Mouse (Mus musculus): ENCODE results near the gene Olfm2. TPM values are rescaled to one million over a fixed set of nuclear protein-coding genes. Genes with fewer than 3 reads are reported as not detected.

Gene Olfm2
- polyA plus RNA-seq, 1 experiment, result 3.6 TPM

- Histone ChIP-seq H3K4me1 (ENCODE audit: control insufficient read depth, insufficient read depth, low read length) (no peaks in the 10 kb centered on the region; the same call in none of the 2 replicates), H3K4me3 (ENCODE audit: insufficient read depth, low read length) (no peak overlapping the region), H3K27ac (ENCODE audit: insufficient read depth, low read length) (no peak overlapping the region)
- TF ChIP-seq POLR2A (IDR thresholded peaks at IDR 0.05; ENCODE audit: low read depth, low read length), result no peak
- no peak for TF ChIP-seq CTCF (IDR thresholded peaks at IDR 0.05; ENCODE audit: borderline replicate concordance, insufficient read depth, low read length)
These were observed 14.4 kb downstream of the Olfm2 start for GRCm38 (mm10) chr9:20731797-20732196.

GRCm38 (mm10) chr9:20729451-20729850 lies 16.7 kb downstream of the Olfm2 start:
- Histone ChIP-seq H3K4me3 (ENCODE audit: insufficient read depth, low read length) (no peak overlapping the region), H3K4me1 (ENCODE audit: control insufficient read depth, insufficient read depth, low read length) (no peaks in the 10 kb centered on the region; the same call in none of the 2 replicates), H3K27ac (ENCODE audit: insufficient read depth, low read length) (no peak overlapping the region)
- TF ChIP-seq CTCF (IDR thresholded peaks at IDR 0.05; ENCODE audit: borderline replicate concordance, insufficient read depth, low read length), result no peak
- TF ChIP-seq POLR2A (IDR thresholded peaks at IDR 0.05; ENCODE audit: low read depth, low read length), result no peak

- no peak for TF ChIP-seq CTCF (IDR thresholded peaks at IDR 0.05; ENCODE audit: borderline replicate concordance, insufficient read depth, low read length)
- no peak for TF ChIP-seq POLR2A (IDR thresholded peaks at IDR 0.05; ENCODE audit: low read depth, low read length)
- H3K27ac ChIP-seq (ENCODE audit: insufficient read depth, low read length), result no peak overlapping the region
- no peaks in the 10 kb centered on the region; the same call in none of the 2 replicates for H3K4me1 ChIP-seq (ENCODE audit: control insufficient read depth, insufficient read depth, low read length)
- H3K4me3 ChIP-seq (ENCODE audit: insufficient read depth, low read length), result peak overlapping the region; percentile 32
These were observed 18.5 kb downstream of the Olfm2 start for GRCm38 (mm10) chr9:20727601-20728113.

- Histone ChIP-seq H3K27ac (ENCODE audit: insufficient read depth, low read length) (no peak overlapping the region), H3K4me1 (ENCODE audit: control insufficient read depth, insufficient read depth, low read length) (no peaks in the 10 kb centered on the region; the same call in none of the 2 replicates)
These were observed 19.1 kb downstream of the Olfm2 start for GRCm38 (mm10) chr9:20726859-20727600.

GRCm38 (mm10) chr9:20726134-20726858 lies 19.9 kb downstream of the Olfm2 start:
- peak overlapping the region; percentile 32 for H3K4me3 ChIP-seq (ENCODE audit: insufficient read depth, low read length)
- H3K4me1 ChIP-seq (ENCODE audit: control insufficient read depth, insufficient read depth, low read length), result no peaks in the 10 kb centered on the region; the same call in none of the 2 replicates
- H3K27ac ChIP-seq (ENCODE audit: insufficient read depth, low read length), result no peak overlapping the region
- TF ChIP-seq CTCF (IDR thresholded peaks at IDR 0.05; ENCODE audit: borderline replicate concordance, insufficient read depth, low read length), result no peak
- no peak for TF ChIP-seq POLR2A (IDR thresholded peaks at IDR 0.05; ENCODE audit: low read depth, low read length)

More at GRCm38 (mm10) chr9:20726859-20727600, 19.1 kb downstream of the Olfm2 start:
- no peak for TF ChIP-seq CTCF (IDR thresholded peaks at IDR 0.05; ENCODE audit: borderline replicate concordance, insufficient read depth, low read length)
- TF ChIP-seq POLR2A (IDR thresholded peaks at IDR 0.05; ENCODE audit: low read depth, low read length), result no peak
- peak overlapping the region; percentile 32 for H3K4me3 ChIP-seq (ENCODE audit: insufficient read depth, low read length)

- no peak overlapping the region for H3K4me3 ChIP-seq (ENCODE audit: insufficient read depth, low read length)
- no peaks in the 10 kb centered on the region for H3K4me1 ChIP-seq (ENCODE audit: control insufficient read depth, insufficient read depth, low read length)
- TF ChIP-seq POLR2A (IDR thresholded peaks at IDR 0.05; ENCODE audit: low read depth, low read length) (no peak), CTCF (IDR thresholded peaks at IDR 0.05; ENCODE audit: borderline replicate concordance, insufficient read depth, low read length) (no peak)
- no peak overlapping the region for H3K27ac ChIP-seq (ENCODE audit: insufficient read depth, low read length)
These were observed 24.6 kb downstream of the Olfm2 start for GRCm38 (mm10) chr9:20721582-20721981.

GRCm38 (mm10) chr9:20715332-20715731 lies 30.8 kb downstream of the Olfm2 start:
- TF ChIP-seq CTCF (IDR thresholded peaks at IDR 0.05; ENCODE audit: borderline replicate concordance, insufficient read depth, low read length), result no peak
- no peak for TF ChIP-seq POLR2A (IDR thresholded peaks at IDR 0.05; ENCODE audit: low read depth, low read length)
- Histone ChIP-seq H3K27ac (ENCODE audit: insufficient read depth, low read length) (no peak overlapping the region), H3K4me1 (ENCODE audit: control insufficient read depth, insufficient read depth, low read length) (no peaks in the 10 kb centered on the region), H3K4me3 (ENCODE audit: insufficient read depth, low read length) (no peak overlapping the region)

- TF ChIP-seq POLR2A (IDR thresholded peaks at IDR 0.05; ENCODE audit: low read depth, low read length), result no peak
- no peak for TF ChIP-seq CTCF (IDR thresholded peaks at IDR 0.05; ENCODE audit: borderline replicate concordance, insufficient read depth, low read length)
- Histone ChIP-seq H3K4me1 (ENCODE audit: control insufficient read depth, insufficient read depth, low read length) (no peaks in the 10 kb centered on the region), H3K27ac (ENCODE audit: insufficient read depth, low read length) (no peak overlapping the region), H3K4me3 (ENCODE audit: insufficient read depth, low read length) (no peak overlapping the region)
These were observed 32.6 kb downstream of the Olfm2 start for GRCm38 (mm10) chr9:20713478-20713987.

- H3K4me3 ChIP-seq (ENCODE audit: insufficient read depth, low read length), result no peak overlapping the region
- no peak overlapping the region for H3K27ac ChIP-seq (ENCODE audit: insufficient read depth, low read length)
- no peaks in the 10 kb centered on the region for H3K4me1 ChIP-seq (ENCODE audit: control insufficient read depth, insufficient read depth, low read length)
- TF ChIP-seq CTCF (IDR thresholded peaks at IDR 0.05; ENCODE audit: borderline replicate concordance, insufficient read depth, low read length), result no peak
- no peak for TF ChIP-seq POLR2A (IDR thresholded peaks at IDR 0.05; ENCODE audit: low read depth, low read length)
These were observed 33.1 kb downstream of the Olfm2 start for GRCm38 (mm10) chr9:20712934-20713477.

All from embryonic fibroblast, embryonic 13.5 days (primary cell).